Mouse (Mus musculus) gastrocnemius, postnatal 14 days (tissue): ENCODE measurements around the gene Prss33. TPM values are rescaled to one million over a fixed set of nuclear protein-coding genes. Genes with fewer than 3 reads are reported as not detected.
"Not testable (repeated sequence)": the region's sequence is repeated elsewhere in the genome, so short reads cannot be mapped to it uniquely, and the experiment has no call there.

ENCODE experiments used
- DNase-seq: peaks from one replicate; pipeline ENCODE4 v3.0.0; 2021; ENCODE audit warnings: mixed read lengths
- intact Hi-C: fragments of 180-260 bp; cut with DNase I; formaldehyde crosslinking; loops from one replicate; pipeline ENCODE4 v1.15.1; 2025; ENCODE audit warnings: low total_unique reads
- long read RNA-seq, 2 experiments: library from polyadenylated mRNA; stranded (forward); transcript quantifications; one replicate each; pipeline ENCODE4 v2.0.0; 2021
- total RNA-seq, 2 experiments: library from RNA; stranded (reverse); gene quantifications; 2 replicates each; pipeline ENCODE4 v1.2.3; 2021

Gene Prss33
- total RNA-seq, result not detected
- long read RNA-seq, experiment 1, result 0 reads
- long read RNA-seq, experiment 2, result 0 reads

DNA sequence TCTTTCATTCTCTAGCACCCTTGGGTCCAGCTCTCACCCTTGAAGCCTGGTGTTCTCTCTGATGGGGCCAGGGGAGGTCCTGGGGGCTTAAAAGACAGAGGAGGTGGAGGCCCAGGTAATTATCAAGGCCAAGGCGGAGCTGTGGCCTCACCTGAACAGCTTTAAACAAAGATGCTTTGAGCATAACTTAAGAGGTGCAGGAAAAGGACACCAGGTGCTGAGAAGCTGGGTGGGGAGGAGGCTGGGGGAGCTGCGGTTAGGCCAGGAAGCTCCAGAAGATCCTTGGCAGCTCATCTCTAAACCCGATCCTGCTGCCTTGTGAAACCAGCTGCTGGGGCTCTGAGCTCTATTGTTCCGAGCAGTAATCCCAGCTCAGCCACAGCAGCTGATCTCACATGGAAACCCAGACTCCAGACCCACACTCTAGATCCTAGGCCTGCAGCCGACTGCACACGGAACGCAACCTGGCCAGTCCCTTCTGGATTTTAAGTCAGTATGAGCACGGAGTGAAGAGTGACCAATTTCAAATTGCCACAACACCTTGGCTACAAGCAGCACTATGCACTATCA is at the start of gene Prss33:
Gene Prss33 (minus strand): TSS at position 51 of the 570 bp plus-strand sequence.
- no peak for DNase-seq
- intact Hi-C loops, result no loop called here

DNA sequence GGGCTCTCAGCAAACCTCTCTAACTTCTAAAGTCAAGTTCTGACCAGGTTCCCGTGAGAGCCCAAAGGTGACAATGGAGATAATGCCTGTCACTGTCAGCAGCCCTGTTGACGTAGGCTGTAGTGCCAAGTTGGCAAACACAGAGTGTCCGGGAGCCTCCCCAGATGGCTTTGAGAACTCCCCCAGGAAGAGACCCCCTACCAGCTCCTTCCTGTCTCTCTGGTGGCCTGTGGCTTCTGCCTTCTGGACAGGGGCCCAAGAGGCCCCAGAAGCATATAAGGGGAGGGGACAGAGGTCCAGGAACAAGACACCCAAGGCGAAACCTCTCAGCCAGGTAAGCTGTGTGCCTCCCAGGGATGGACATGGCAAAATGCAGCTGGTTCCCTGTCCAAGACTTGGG is 44.7 kb upstream of the Prss33 start, which contains the start of the genes Dcpp1 and Dcpp2:
Gene Dcpp1 (plus strand): TSS at position 301 of the 400 bp plus-strand sequence.
Gene Dcpp2 (plus strand): TSS at position 305 of the 400 bp plus-strand sequence.
- DNase-seq, intact Hi-C loops: not testable (repeated sequence)

DNA sequence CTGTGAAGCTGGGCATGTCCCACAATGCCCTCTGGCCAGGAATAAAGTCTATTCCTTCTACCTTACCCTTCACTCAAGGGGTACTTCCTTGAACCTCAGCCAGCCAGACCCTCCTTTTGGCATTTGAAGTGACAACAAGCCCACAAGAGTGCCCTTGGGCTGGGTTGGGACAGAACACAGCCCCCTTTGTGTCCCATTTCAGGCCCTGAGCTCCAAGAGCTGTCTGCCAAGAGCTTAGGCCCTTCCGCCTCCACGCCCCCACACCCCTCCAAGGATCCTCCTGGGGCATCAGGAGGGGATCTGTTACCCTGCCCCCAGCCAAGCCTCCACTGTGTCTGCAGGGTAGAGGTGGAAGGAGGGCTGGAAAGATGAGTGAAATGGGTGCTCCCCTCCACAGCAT is 41.3 kb upstream of the Prss33 start:
- intact Hi-C loops, result loop anchor here (5.0 kb wide), 1 partner anchor 80 kb away; the partner anchor contains the start of gene Sbpl
- DNase-seq, result no peak

DNA sequence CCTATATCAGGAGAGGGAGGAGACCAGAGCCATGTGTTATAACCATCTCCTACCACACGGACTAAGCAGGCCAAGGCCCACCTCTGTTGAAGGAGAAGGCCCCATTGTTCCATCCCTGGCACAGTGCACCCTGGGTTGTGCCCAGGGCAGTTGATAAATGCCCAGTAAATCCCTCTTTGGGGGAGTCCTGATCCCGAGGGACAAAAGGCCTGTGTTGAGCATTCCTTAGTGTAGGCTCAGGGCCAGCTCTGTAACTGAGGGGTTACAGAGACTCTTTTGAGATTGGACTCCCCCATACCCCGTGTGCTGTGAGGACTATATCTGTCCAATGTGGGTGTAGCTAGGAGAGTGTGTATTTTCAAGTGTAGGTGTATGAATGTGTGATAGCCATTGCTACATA is 40.9 kb upstream of the Prss33 start:
- DNase-seq, result no peak
- intact Hi-C loops, result loop anchor here (5.0 kb wide), 1 partner anchor 81 kb away; the partner anchor contains the start of gene Sbpl

DNA sequence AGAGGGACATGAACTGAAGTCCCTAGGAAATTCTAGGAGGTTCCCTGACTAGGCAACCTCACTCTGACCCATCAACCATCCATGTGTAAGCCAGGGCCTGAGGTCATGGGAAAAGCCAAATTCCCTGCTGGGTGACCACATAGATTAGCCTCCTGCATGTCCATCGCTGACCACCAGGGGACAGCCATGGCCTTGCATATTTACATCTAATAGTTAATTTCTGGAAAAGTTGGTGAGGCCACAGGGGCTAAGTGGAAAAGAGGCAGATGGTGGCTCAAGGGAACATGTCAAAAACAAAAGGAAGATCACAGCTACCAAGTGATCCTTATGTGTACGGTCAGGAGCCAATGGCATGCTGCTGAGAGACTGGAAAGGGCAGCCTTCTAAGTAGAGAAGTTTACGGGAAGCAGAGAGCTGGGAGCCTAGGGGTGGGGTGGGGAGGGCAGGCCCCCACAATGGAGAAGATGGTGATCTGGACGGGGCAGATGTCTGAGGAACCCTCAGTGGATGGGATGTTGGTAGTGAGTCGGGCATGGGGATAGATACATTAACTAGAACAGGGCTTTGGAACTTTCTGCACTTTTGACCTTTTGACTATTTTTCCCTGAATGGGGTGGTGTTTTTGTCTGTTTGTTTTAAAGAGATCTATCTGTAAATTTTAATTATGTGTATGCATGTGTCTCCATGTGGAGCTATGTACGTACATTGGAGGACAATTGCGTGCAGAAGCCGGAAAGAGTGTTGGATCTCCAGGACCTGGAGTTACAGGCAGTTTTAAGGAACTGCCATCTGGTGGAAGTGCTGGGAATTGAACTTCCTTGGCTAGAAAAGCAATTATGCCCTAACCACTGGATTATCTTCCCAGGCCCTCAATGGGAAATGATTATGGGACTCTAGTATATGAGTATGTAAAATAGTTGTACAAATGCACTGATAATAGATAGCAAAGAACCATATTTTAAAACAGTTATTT is 38.3 kb upstream of the Prss33 start:
- peak; percentile 59 for DNase-seq
- intact Hi-C loops, result no loop called here

DNA sequence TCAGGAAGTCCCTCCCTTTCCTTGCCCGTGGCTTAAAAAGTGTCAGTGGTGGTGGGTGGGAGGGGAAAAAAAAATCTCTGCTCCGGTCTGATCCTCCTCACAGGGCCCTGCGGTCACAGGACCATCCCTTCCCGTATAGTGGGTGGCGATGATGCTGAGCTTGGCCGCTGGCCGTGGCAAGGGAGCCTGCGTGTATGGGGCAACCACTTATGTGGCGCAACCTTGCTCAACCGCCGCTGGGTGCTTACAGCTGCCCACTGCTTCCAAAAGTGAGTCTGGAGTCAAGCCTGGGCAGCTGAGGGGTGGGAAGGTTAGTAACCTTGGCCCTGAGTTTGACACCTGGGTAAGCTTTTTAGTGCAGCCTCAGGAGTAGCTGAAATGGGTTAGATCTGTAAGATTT is 32.7 kb upstream of the Prss33 start:
- intact Hi-C loops, result no loop called here
- DNase-seq, result no peak

DNA sequence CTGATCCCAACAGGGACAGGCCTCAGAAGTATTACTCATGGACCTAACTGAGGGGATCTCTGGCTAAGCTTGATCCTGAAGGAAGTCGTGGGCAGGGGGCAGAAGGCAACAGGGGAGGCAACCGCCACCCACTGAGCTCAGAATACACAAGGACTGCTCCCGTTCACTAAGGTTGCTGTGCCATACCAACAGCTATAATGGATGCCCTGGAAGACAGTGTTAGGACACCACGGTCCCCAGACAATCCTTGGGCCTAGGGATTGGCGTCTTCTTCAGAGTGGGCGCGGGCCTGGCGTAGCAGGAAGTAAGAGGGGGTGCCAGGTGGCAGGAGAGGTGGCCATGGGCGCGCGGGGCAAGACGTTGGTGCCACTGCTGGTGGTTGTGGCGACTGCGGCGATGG is 31.9 kb upstream of the Prss33 start, which contains the start of gene Prss21:
Gene Prss21 (plus strand): TSS at position 301 of the 400 bp plus-strand sequence.
- intact Hi-C loops, result no loop called here
- DNase-seq, result no peak

DNA sequence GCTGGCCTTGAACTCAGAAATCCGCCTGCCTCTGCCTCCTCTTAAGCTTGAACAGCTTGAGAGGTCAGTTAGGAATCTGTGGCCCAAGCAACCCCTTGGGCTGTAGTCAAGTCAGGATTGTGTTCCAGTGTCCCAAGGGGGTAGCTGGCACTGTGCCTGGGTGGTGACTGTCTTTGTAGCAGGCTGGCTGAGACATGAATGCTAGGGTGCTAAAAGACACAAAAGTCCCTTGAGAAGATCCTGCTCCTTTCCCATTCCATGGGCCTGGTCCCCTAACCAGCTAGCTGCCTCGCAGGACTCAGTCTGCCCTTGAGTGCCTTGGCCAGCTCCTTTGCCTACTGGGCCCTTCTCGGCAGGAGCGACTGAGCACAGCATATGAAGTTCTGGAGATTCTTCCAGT is 27.1 kb upstream of the Prss33 start:
- DNase-seq, result no peak
- intact Hi-C loops, result no loop called here

DNA sequence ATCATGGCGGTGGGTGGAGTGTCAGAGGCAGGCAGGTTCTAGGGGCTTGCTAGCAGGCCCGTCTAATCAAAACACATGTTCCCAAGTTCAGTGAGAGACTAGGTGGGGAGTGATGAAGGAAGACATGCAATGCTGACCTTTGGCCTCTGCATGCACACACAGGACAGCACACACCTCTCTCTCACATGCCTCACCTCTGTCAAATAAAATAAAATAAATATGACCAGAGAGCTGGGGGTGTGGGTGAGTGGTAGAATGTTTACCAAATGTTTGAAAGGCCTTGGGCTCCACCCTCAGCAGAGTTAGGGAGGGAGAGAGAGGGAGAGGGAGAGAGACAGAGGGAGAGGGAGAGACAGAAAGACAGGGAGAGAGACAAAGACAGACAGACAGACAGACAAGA is 22.1 kb upstream of the Prss33 start:
- intact Hi-C loops, result no loop called here
- no peak for DNase-seq

DNA sequence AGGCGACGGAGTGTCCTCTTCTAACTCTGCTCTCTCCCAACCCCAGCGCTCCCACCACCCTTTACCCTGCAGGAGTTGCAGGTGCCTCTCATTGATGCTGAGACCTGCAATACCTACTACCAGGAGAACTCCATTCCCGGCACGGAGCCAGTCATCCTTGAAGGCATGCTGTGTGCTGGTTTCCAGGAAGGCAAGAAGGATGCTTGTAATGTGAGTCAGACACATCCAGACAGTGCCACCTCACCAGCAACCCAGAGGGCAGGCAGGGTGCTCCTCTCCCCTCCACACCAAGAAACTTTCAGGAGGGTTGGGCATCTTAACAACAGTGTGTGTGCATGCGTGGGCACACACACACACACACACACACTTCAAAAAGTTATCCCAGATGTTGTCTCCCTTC is 21.3 kb upstream of the Prss33 start:
- no peak for DNase-seq
- intact Hi-C loops, result no loop called here

DNA sequence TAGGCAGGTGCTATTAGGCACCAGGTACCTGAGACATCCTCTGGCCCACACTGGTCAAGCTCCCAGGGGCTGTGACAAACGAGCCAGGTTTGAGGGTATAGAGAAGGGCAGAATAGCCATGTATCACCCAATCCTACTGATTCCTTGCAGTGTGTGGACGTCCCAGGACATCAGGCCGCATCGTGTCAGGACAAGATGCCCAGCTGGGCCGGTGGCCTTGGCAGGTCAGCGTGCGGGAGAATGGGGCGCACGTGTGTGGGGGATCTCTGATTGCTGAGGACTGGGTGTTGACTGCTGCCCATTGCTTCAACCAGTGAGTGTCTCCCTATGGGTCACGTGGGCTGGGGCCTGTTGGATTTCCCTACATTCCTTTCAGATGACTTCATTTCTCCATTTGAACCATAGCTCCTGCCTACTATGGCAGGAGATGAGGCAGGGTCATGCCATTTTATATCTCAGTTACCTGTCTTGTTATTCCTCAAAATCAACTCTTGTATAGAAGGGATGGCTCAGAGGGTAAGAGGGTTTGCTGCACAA is 18.4 kb upstream of the Prss33 start:
- DNase-seq, result no peak
- intact Hi-C loops, result loop anchor here (5.0 kb wide), 1 partner anchor 108 kb away; no protein-coding TSS in a partner anchor

DNA sequence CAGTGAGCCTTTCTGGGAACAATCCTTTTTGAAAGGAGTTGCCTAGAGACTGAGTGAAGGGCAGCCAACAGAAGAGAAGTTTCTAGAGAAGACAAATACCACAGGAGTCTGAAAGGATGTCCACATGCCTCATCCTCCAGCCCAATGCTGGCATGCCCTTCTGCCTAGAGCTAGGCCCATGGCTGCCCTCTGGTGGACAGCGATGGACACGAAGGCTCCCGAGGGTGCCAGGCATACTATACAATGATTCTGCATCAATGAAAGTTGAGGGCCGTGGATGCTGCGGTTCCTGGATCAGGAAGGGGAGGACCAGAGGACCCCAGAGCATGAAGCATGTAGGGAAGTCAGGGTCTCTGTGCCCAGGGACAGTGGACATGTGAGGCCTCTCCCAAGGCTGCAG is 17.4 kb upstream of the Prss33 start:
- DNase-seq, result peak; percentile 63
- intact Hi-C loops, result loop anchor here (5.0 kb wide), 1 partner anchor 109 kb away; no protein-coding TSS in a partner anchor

DNA sequence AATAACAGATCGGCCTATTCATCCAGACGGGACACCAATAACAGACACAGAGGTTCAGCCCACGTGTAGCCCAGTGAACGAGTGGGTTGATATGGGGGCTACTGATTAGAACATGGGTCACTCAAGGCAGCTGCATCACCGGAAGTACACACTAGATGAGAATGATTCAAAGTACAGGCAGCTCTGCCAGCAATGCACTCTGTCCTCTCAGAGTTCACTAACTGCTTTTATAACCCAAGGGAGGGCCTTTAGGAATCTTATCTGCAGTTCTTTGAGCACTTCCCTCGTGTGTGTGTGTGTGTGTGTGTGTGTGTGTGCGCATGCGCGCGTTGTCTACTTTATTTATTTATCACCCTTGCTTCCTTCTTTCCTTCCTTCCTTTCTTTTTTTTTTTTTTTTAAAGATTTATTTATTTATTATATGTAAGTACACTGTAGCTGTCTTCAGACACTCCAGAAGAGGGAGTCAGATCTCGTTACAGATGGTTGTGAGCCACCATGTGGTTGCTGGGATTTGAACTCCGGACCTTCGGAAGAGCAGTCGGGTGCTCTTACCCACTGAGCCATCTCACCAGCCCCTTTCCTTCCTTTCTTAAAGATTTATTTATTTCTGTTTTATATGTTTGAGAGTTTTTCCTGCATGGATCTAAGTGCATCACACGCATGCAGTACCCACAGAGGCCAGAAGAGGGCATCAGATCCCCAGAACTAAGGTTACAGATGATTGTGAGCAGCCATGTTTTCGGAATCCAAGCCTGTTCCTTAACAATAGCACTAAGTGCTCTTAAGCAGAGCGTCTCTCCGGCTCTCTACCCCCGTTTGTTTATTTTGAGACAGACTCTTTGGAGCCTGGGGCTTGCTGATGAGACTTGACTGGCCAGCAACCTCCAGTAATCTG is 15.2 kb upstream of the Prss33 start:
- intact Hi-C loops, result loop anchor here (5.0 kb wide), 1 partner anchor 111 kb away; no protein-coding TSS in a partner anchor
- DNase-seq, result peak; percentile 50

DNA sequence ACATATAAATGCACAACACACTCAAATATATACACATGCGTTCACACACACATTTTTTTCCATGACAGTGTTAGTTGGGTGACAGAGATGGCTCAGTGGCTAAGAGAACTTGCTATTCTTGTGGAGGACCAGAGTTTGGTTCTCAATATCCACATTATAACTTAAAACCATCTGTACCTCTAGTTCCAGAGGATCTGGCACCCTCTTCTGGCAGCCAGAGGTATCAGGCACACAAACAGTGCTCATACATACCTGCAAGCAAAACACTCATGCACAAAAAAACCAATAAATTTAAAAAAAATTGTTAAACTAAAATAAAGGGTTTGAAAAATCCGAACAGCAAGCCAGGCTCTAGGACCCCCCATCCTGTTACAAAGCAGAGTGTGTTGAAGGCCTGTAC is 14.2 kb upstream of the Prss33 start:
- DNase-seq, result no peak
- intact Hi-C loops, result loop anchor here (5.0 kb wide), 1 partner anchor 112 kb away; no protein-coding TSS in a partner anchor

DNA sequence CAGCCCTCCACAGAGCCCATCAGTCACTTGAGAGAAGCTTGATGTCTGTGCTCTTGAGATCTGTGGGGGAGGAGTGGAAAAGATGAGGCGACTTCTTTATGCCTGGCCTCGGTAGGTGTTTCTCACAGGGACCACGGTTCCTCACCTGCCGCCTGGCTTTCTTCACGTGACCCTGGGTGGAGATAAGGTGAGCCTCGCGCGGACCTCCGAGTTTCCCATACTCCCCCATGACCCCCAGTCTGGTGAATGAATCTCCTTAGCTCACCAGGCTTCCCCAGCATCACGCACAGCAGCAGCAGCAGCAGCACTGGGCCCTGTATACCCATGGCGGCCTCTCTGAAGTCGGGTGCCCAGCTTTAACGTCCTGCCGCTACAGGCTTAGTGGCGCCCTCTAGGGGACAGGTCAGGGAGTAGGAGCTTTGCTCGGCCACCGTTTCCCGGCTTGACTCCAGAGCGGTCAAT is 8.0 kb upstream of the Prss33 start, which contains the start of the genes Prss32 and Prss41:
Gene Prss32 (plus strand): TSS at position 44 of the 462 bp plus-strand sequence.
Gene Prss41 (minus strand): TSS at position 361 of the 462 bp plus-strand sequence.
- DNase-seq, result peak; percentile 56
- intact Hi-C loops, result loop anchor here (5.0 kb wide), 1 partner anchor 67 kb away; no protein-coding TSS in a partner anchor

DNA sequence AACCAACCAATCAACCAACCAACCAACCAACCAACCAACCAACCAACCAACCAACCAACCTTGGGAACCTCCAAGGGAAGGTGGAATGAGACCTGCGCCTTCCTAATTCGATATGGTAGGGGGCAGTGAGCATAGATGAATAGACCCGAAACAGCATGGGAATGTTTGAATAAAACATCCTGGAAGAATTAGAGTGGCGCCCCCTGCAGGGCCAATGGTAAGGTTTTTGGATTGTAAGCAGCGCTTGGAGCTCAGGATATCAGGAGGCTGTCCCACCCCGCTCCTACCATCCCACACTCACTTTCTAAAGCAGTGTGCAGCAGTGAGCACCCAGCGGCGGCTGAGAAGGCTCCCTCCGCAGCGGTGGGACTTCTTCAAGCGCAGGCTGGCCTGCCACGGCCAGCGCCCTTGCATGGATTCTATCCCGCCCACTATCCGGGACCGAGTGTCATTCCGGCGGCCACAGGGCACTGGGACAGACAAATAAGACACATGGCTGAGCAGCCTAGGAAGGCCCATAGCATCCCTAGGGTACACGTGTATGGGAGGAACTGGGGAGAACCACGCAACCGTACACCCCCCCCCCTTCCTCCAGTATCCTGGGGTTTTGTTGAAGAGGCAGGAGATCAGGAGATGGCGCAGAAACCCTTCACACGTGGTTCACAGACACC is 7.4 kb upstream of the Prss33 start:
- intact Hi-C loops, result loop anchor here (5.0 kb wide), 1 partner anchor 66 kb away; no protein-coding TSS in a partner anchor
- no peak for DNase-seq

DNA sequence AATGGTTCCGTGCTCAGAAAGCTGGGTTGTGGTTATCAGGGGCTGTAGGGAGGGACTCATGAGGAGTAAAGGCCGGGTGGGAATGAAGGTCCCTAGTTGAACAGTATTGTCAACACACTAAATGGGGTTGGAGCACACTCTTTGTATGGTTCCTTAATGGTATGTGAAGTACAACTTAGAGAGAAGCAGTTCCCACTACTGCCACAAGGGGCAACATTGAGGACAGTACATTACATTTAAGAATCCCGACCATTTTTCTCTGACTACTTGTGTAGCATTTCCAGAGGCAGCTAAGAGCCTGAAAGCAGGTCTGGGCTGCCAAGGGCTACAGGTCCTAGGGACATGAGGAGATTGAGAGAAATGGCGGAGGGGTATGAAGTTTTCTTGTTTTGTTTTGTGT is 5.3 kb upstream of the Prss33 start:
- intact Hi-C loops, result loop anchor here (5.0 kb wide), 1 partner anchor 64 kb away; no protein-coding TSS in a partner anchor

DNA sequence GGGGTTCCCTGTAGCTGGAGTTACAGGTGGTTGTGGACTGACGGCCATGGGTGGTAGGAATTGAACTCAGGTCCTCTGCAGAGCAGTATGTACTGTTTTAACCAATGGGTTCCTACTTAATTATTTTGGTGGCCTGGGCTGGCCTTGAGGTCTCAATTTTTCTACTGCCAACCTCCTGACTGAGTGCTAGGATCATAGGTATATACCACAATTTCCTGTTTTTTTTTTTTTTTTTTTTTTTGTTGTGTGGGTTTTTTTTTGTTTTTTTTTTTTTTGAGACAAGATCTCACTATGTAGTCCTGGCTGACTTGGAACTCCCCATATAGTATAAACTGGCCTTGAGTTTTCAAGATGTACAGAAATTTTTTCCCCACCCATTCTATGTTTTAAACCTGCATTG is 4.7 kb downstream of the Prss33 start:
- intact Hi-C loops, result no loop called here
- no peak for DNase-seq

More for the DNA sequence above, 5.3 kb upstream of the Prss33 start:
- DNase-seq, result no peak
